Mouse (Mus musculus): ENCODE results near the gene Tgfbrap1.
"Not testable (repeated sequence)": the region's sequence is repeated elsewhere in the genome, so short reads cannot be mapped to it uniquely, and the experiment has no call there.

Tgfbrap1 gene

DNA sequence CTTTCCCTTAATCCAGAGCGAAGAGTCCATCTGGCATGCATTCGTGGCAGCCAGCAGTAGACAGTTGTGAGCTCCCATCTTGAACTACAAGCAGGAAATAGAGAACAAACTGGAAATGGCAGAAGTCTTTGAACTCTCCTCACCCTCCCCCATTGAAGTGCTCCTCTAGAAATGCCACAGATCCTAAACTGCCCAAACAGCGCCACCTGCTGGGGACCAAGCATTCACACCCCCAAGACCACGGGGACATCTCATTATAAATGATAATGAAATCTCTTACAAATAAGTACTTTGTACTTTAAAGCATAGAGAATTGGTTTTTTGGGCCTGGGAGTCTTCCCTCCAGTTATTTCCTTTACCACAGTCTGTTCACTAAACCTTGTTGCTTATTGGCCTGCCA lies 12.1 kb upstream of the Tgfbrap1 start:
- DNase-seq (ENCODE audit: low spot score), result peak; percentile 29

DNA sequence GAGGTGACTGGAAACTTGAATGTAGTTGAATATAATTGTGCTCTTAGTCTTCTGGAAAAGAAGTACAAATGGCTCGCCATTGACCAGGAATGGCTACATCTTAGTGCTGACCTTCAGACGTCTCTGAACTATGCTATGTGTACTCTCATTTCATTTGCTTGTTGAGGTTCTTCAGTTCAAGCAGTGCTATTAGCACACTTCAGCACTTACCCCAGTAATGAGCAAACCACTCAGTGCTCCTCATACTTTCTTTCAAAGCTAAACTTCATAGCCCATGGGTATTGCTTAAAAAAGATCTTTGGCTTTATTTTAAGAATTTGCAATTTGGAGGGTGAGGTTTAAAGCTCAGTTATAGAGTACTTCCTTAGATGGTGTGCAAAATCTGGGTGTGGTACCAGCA lies 10.3 kb upstream of the Tgfbrap1 start:
- no peak for DNase-seq (ENCODE audit: low spot score)

DNA sequence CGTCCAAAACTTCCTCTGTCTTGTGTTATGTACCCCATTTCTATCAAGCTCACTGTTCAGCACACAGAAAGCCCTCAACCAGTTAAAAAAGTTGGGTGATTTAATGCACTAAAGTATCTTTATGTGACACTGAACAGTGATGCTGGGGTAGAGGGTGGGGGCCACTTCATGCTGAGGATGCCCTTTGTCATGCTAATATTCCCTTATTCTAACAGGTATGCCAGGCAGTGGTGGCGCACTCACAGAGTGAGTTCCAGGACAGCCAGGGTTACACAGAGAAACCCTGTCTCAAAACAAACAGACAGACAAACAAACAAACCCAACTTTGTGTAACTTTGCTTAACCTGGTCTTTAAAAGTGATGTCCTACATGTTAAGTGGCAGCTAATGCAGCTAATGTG lies 4.2 kb downstream of the Tgfbrap1 start:
- no peak for DNase-seq (ENCODE audit: low spot score)

DNA sequence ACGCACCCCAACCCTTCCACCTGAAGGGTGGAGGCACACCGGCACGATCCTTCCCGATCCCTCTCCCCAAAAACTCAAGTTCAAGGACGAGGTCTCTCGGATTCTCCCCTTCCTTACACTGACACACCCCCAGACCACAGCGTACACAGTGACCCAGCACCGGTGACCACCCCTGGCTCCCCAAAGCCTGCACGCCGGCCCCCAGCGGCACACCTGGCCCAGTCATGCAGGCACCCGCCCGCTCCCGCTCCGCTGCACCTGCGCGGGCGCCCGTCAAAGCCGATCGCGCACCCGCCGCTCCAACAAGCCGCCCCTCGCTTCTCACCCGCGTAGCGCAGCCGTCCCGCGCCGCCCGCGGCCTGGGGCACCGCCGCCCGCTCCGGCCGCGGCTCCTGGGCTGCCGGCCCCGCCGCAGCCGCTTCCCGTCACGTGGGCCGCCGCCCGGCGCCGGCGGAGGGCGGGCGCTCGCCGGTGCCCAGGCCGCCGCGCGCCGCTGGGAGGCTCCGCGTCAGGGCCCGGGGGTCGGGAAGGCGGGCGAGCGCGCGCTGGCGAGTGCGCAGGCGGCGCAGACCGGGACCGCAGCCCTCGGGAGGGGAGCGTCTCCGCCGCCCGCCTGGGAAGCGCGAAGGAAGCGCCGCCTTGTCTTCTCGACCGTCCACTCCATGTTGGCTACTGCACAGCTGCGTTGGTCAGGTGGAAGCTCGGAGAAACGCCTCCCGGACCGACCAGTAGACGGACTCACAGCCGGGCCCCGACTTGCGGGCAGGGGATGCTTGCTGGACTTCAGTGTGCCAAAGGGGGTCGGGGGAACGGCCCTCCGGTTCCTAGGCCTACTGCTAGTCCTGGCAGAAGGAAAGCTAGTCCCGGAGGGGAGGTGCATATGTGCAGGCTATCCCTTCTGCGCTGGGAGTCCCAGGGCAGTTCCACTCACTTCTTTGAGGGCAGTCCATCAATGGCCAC lies 6.1 kb downstream of the Tgfbrap1 start:
- DNase-seq (ENCODE audit: low spot score), result peak; percentile 47

DNA sequence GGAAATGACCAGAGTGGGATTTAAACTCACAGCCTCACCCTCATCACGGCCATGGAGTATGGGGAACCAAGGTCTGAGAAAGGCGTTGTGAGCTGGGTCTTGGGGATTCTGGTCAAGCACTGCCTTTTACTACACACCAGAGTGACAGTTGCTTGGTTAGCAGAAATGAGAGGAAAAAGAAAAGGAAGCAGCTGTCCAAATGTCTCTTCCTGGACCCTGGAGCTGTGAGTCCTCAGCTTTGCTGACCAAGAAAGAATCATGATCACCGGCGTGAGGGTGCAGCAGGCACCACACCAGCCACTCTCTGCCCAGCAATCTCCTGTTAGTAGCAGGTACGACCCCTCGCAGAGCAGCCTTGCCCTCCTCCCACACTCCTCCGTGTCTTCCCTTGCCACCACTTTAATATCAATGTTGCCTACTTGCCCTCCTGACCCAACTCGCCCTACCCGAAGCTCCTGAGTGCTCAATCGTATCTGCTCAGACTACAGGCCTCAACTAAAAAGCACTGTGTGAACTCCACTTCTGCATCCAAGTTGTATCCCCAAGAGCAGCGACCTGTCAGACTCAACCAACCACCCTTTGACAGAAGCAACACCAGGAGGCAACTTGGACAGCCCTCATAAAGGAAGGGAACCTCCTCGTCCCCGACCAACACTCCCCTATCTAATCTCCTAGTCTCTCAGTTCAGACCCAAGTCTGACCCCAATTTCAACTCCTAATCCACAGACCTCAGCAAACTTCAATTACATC lies 7.0 kb downstream of the Tgfbrap1 start:
- no peak for DNase-seq (ENCODE audit: low spot score)

DNA sequence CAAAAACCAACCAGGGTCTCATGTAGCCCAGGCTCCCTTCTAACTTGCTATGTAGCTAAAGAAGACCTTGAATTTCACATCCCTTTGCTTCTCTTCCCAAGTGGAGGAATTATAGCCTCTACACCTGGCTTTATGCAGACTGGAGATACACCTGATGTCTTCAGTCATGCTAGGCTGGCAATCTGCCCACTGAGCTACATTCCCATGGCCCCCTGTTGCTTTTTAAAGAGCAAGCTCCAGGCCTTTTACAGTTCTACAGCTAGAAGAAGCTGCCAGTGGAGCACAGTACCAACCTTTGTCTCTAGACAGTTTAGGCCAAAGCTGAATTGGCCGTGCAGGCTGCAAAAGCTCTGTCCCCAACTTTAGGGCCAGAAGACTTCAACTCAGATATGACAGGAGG lies 8.0 kb downstream of the Tgfbrap1 start:
- no peak for DNase-seq (ENCODE audit: low spot score)

DNA sequence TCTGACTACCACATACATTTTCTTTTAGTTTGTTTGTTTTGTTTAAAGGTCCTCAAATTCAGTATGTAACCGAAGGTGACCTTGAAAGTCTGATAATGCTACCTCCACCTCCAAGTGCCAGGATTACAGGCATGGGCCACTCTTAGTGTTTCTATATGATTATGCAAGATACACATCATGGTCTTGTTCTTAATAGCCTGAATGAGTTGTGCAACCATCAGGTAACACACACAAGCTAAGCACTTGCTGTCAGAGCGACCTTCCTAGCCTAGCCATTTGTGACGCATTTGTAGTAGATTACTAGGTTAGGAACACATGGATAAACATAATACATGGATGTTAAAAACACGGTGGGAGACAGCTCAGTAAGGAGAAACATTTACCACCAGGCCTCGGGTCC lies 15.5 kb downstream of the Tgfbrap1 start:
- DNase-seq (ENCODE audit: low spot score), result no peak

DNA sequence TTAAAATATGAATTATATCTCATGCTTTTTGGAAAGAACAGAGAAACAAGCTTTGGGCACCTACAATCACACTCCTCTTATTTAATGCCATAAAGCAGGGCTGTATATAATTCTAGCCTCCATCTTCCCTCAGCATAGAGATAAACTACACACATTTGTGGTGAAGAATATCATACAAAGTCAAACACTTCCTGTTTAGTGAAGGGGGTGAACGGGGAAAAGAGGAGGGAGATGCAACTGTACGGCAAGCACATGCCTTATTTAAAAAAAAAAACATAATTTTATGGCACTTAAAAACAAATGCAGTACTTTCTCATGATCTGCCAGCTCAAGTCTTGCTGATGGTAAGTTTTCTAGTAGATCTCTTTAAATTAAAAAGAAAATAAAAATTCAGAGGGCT lies 20.3 kb downstream of the Tgfbrap1 start:
- no peak for DNase-seq (ENCODE audit: low spot score)

DNA sequence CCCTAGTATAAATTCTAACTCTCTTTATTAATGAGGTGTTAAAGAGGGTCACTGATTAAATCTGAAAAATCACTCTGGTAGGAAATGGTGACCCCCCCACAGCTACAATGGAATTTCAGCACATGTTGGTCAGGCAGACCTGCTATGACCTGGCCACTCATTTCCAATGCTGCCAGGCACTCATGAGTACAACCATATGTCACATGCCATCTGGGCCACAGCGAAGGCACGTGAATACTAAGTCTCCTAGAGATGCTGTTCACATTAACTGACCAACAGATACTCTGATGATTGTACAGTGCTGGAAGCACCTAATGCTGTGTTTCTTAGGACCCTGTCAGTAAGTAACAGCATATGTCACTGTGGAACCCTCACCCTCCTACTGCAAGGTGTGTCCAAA lies 23.6 kb downstream of the Tgfbrap1 start:
- DNase-seq (ENCODE audit: low spot score), result no peak

DNA sequence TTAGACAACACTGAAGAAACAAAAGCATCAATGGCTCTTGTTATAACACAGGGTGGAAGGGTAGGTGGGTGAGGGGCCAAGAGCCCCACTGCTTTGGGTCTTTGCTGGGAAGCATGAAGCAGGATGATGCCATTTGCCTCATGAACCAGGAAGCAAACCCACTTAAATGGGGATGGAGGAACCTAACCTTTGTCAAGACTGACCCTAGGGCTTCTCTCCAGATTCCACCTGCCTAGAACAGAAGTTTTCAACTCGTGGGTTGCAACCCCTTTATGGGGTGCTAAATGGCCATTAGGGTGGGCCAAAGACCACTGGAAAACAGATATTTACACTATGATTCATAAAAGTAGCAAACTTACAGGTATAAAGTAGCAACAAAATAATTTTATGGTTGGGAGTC lies 25.9 kb downstream of the Tgfbrap1 start:
- no peak for DNase-seq (ENCODE audit: low spot score)

DNA sequence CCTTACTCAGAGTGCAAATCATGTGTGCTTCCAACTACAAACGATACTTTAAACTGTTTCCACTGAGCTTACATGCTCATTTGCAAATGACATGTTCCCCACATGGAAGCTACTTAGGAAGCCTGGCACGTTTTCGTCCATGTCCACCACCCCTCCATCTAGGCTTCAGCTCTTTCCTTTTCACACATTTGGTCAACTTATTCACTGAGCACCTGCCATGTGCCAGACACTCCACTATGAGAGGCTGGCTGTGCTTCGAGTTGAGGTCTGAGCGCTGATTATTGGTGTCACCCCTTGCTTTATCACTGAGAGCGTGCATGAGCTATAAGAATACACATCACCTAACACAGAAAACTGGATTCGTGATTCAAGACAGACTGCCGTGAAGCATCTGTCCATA lies 26.4 kb downstream of the Tgfbrap1 start:
- DNase-seq (ENCODE audit: low spot score), result no peak

DNA sequence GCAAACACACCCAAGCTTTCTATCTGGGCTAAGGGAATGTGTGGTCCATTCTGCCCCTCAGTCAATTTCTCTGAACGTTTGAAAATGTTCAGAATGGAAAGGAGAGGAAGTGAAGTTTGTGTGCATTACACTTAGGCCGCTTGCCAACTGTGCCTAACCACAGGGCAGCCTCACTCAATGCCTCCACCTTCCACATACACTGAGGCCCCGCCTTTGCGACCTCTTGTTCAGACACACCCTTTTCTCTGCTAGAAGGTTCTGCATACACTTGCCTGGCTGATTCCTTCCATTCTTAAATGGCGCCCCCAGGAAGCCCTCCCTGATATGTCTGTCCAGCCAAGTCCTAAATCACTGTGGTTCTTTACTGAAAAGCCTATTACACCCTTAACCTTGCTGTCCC lies 27.7 kb downstream of the Tgfbrap1 start:
- DNase-seq (ENCODE audit: low spot score), result no peak

DNA sequence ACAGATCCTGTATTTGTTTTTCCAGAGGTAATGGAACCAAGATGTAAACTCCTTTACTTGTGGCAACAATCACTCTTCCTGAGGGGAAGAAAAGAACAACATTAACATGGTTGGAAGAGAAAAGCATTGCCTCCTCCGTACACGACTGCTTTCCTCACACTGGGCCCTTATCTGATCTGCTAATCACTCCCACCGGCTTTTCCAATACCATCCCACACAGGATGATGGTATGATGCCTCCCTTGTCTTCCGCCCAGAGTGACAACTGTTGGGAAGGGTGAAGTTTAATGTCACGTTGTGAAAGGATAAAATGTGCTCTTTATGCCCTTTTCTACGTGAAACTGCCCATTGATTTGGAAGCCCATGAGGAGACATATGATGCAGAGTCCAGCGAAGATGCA lies 30.9 kb downstream of the Tgfbrap1 start:
- DNase-seq (ENCODE audit: low spot score), result no peak

DNA sequence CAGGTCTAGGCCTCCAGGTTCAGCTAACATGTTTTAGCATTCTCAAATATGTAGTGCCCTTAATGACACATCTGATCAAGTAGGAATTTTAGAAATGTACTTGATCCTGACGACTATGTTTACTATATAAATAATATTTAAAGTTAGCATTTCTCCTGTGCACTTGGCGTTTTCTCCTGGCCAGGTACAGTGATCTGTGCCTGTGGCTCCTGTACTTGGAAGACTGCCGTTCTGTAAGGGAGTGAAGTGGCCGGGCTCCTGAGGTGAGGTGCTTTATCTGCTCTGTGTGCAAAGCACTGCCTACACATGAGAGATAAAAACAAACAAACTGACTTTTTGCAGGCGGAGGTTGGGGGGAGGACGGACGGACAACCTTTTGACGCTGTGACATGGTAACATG lies 31.9 kb downstream of the Tgfbrap1 start:
- DNase-seq (ENCODE audit: low spot score), result no peak

DNA sequence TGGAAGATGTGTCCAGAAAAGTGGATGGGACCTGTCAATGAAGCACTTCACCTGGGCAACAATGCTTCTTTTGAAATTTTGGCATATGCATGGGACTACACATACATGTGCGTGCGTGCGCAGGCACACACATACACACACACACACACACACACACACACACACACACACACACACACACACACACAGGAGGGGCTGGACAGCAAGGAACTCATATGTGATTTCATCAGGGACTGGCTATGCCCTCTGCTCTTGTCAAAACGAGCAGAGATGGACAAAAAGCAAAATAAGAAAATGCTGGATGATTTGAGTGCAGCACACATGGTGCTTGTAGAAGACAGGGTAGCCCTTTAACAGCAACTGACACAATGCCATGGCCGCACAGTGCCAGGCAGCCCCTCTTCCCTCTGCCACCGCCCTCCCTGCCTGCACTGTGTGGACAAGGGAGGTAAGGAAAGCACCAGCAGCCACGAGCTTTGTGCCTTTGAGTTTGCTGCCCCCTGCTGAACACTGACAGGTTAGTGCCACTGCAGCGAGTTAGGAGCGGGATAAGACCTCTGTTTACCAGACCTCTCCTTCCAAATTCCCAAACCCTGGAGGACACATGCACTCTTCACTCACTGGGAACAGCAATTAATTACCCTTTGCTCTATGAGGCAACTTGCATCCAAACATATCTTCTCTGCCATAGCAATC lies 32.7 kb downstream of the Tgfbrap1 start:
- peak; percentile 59 for DNase-seq (ENCODE audit: low spot score)

DNA sequence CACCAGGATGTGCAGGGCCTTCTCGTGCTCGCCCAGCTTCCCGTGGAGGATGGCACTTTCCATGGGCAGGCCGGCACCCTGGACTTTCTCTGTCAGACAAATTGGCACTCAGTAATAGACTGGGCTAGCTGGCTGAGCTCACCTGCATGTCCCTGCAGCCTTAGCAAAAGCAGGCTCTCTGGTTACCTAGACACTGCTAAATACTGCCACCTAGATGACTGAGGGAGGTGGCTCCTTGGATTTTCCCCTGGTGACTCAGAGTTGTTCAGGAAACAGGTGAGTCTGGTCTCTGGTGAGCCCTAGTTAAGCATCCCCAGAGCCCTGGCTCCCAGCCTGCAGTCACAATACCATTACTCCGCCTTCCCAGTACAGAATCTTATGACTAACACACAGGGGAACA lies 46.5 kb downstream of the Tgfbrap1 start:
- DNase-seq (ENCODE audit: low spot score), result no peak

DNA sequence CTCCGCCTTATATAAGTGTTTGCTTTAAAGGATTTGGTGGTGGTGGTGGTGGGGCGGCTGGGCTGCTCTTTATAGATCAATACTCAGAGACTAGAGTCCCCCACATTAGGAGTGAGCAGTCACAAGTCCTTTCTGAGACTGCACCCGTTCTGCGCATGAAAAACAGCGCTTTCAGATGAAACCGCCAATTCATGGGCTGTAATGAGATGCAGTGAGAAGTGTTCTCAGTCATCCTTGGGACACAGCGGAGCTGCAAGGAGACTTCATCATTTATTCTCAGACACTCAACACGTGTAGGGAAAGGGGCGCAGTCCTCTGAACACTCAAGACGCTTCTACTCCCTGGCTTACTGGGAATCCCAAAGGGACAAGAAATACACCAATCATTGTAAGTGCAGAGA lies 50.6 kb downstream of the Tgfbrap1 start:
- DNase-seq (ENCODE audit: low spot score), result no peak

DNA sequence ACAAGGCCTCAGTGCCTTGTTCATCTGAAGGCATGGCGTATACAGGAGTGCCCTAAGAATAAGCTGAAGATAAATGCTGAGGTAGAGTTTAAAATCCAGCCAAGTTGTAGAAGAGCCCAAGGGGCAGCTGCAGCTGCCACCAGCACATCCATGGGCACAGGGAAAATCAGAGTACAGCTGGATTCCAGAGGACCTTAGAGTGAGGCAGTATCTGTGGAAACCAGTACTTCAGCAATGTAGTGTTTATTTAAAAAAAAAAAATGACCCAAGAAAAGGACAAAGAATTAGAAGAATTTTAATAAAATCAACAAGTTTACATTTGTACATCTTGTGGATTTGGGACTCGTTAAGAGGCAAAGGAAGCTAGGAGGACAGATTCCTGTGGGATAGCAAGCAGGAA lies 51.4 kb downstream of the Tgfbrap1 start:
- DNase-seq (ENCODE audit: low spot score), result no peak

DNA sequence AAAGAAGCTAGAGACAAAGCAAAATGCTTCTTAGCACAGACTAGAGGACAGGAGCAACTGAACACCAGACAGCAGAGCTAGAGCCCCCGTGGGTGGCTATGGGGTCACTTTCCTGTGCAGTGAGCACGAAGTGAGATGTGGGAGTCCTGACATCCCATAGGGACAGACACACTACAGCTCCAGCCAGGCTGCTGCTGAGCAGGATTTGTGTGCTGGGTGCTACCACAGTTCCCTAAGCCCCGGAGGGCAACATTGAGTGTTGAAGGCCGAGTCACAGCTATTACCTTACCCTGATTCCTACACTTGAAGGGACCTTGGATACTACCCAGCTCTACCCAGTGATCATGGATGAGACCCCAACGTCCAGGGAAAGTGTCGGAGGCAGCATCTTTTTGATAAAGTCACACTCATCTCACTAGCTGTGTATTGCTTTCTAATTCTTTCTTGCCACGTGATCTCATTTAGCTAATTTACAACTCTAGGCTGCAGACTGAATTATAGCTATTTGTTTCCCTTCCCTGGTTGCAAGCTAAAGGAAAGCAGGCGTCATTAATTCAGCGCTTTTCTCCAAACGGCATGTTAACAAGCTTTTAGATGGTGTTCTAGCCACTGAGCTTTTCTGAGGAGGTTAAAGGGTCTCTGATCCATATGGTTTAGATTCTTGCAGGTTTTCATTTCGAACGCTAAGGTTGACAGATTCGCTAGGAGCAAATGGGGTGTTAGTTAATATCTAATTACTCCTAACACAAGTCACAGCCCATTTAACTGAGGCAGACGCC lies 53.0 kb downstream of the Tgfbrap1 start:
- no peak for DNase-seq (ENCODE audit: low spot score)

DNA sequence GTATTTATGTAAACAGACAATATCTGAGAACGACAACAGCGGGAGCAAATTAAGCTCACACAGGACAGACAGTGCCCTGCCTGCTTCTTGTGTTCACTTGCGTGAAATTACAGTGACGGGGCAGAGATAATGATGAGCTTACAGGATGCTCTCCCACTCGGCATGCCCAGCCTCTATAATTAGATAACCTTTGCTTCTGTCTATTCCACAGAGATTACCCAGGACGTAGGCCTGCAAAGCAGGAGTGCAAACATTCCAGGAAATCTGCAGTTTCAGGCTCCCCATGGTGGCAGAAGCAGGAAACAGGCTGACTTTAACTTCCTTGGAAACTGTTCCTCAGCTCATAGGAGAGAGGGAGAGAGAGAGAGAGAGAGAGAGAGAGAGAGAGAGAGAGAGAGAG lies 56.2 kb downstream of the Tgfbrap1 start:
- no peak for DNase-seq (ENCODE audit: low spot score)

DNA sequence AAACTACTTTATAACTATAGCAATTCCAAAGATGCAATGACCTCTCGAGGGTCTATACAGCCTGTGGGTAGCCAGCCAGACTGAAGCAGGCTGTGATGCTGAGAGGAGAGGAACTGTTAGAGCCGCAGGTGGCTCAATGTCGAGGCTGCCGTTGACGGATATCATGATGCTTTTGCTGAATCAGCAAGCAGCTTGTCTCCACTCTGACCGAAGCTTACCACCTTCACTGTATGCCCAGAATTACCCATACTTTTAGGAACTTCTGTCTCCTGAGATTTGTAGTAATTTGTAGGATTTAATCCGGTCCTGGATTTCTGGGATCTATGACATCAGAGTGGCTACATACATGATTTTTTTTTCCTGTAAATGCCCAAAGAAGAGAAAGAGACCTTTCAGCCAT lies 62.4 kb downstream of the Tgfbrap1 start:
- no peak for DNase-seq (ENCODE audit: low spot score)

DNA sequence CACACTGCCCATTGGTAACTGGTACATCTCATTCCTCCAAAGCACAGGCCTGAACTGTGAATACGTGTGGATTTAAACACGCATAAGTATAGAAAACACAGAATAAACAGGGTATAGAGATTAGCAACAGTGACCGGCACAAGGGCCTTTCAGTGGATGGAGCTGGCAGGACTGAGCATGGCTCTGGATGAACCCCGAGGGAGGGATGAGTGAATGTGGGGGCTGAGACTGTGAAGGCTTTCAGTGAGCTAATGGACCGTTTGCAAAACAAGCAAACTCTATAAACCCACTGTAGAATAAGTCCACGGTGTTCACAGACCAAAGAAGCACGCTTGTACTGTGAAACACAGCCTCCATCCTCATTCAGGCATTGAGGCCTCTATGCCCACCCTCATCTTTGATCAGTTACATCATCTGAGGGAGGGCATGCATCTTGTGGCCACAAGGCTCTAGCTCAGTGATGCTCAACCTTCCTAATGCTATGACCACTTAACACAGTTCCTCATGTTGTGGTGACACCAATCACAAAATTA lies 83.2 kb downstream of the Tgfbrap1 start:
- DNase-seq (ENCODE audit: low spot score), result not testable (repeated sequence)
